Mouse (Mus musculus) retina, postnatal 1 day (tissue): ENCODE results near the gene Gm20821.
"Not testable (repeated sequence)": the region's sequence is repeated elsewhere in the genome, so short reads cannot be mapped to it uniquely, and the experiment has no call there.

Source experiments
- DNase-seq: peaks from one replicate; pipeline ENCODE4 v3.0.0-alpha.2; 2012

Gm20821 gene

DNA sequence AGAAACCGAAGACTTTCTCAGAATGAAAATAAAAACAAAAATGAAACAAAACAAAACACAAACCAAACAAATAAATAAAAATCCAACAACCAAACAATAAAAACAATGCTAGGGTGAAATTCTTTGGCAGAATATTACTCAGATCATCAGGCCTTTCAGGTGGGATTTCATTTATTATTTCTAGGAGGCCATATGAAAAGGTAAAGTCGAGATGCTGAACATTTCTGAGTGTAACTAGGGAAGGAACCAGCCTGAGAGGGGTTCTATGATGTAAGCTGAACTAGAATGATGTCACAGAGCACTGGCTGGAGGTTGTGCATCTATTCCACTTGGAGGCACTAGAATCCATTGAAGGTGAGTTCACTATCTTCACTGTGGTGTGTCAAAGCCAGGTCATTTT lies at the start of gene Gm20821:
Gm20821 (plus strand) TSS at position 301 of the 400 bp plus-strand sequence.
- not testable (repeated sequence) for DNase-seq
